Mouse (Mus musculus): ENCODE data around the gene Jsrp1. TPM values are rescaled to one million over a fixed set of nuclear protein-coding genes. Genes with fewer than 3 reads are reported as not detected.
A peak's percentile ranks its signal among the peaks of the same experiment; 100 is the strongest.

Gene Jsrp1
- total RNA-seq (2015; ENCODE audit: low replicate concordance): not detected in 2 replicates
- not detected in 2 replicates for total RNA-seq (2017; ENCODE audit: low replicate concordance)

DNA sequence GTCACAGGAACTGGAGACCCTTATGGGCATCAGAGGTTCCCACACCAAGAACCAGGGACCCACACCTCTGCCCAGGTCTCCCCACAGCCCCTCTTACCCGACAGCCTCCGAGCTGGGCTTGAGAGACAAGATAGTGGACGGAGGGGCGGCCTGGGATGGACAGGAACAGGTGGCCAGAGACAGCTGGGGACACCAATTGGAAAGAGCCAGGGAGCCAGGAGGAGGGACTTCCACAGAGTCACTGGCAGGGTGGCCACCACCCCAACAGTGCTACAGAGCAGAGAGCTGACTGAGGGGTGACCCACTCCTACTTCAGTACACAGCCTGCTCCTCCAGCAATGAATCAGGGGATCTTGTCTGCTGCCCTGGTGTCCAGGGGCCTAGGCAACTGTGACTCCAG is at the start of gene Jsrp1:
TSS of gene Jsrp1 (minus strand) at position 133 of the 400 bp plus-strand sequence.
- 0 out of 2 replicates have a peak, but pooled peaks have one; percentile 9 for ATAC-seq (replicated peaks; ENCODE audit: low FRiP score, poor library complexity, severe bottlenecking)

DNA sequence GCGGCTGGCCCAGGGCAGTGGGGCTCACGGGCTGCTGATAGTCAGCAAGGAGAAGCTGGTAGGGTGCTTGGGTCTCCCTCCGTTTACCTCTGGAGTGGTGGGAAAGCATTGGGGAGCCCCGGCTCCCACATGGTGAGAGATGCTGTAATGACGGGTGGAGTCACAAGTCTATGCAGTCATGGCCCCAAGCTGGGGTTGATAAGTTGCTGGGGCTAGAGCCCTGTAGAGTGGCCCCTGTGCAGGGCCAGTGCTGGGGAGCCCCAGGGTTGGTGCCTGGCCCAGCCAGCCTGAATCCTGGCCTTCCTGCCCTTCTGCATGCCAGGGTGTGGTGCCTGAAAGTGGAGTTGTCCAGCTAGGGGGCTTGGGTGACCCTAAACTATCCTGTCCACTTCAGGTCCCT is 49.0 kb upstream of the Jsrp1 start:
- no peak for ATAC-seq (replicated peaks; ENCODE audit: low FRiP score, poor library complexity, severe bottlenecking)

DNA sequence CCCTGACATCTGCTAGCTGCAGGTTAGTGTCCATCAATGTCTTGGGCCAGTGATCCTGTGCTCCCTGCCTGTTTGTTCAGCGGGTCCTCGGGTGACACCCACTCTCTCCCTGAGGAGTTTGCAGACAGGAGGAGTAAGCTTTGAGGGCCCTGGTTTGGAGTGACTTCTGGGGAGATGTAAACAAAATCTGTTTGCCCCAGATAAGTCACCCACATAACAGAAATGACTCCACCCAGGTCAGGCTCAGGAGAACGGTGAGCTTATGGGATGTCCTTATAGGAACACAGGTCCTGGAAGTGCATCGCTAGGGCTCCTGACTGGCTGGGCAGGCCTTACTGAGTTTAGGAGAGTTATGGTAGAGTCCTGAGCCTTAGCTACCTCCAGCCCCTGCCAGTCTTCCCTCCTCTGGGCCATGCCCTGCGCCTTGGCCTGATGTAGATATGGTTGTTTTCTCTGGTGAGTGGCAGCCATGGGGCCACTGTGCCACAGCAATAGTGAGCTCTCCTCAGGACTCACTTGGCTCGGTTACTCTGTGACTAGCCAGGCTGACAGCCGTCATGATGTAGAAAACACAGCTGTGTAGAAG is 45.1 kb upstream of the Jsrp1 start:
- ATAC-seq (replicated peaks; ENCODE audit: low FRiP score, poor library complexity, severe bottlenecking): peak; percentile 57

DNA sequence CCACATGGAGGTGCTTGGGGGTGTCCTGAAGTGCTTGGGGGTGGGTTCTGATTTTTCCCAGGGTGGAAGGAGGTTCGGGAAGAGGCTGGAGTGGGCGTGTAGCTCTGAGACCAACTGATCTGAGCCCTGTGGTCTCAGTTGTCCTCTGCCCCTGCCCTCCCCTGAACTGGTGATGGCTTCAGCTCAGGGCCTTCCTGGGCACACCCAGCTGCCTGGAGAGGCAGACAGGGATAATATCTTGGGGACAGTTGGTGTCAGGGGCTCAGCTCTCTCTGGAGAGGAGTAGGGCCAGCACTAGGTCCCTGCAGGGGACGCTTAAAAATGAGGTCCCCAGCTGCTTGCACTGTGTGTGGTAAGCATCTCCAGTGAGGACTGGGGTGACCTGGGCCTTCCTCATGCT is 44.5 kb upstream of the Jsrp1 start:
- peak; percentile 35 for ATAC-seq (replicated peaks; ENCODE audit: low FRiP score, poor library complexity, severe bottlenecking)

DNA sequence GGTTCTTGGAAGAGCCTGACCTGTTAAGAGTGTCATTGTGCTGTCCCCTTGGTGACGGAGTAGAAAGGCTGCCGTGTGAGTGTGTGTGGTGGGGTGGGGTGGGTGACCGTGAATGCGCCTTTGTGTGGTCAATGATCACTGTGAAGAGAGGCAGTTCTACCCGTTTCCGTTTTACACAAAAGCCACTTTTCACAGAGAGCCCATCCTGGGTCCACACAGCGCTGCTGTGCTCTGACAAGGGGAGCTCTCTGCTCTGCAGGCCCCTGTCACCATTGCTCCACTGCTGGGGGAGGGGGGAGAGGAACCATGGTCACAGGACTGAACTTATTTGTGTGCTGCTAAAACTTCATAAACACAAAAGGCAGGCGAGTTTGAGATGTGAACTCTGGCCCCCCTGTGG is 44.1 kb upstream of the Jsrp1 start:
- no peak for ATAC-seq (replicated peaks; ENCODE audit: low FRiP score, poor library complexity, severe bottlenecking)

DNA sequence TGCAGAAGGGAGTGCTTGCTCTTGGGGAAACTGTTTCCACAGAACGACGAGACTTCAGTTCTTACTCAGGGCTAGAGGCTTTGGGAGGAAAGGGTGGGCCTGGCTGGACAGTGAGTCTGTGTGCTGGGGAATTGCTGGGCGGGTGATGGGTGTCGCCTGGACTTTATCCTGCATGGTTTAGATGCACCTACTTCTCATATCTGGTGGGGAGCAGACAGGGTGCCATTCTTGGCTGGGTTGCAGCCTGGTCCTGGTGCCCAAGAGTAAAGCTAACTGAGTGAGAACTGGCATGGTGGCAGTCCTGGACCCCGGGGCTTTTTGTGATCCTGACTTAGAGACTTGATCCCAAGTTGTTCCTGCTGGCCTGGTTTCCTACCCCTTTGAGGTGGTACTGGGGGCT is 43.6 kb upstream of the Jsrp1 start:
- peak; percentile 43 for ATAC-seq (replicated peaks; ENCODE audit: low FRiP score, poor library complexity, severe bottlenecking)

DNA sequence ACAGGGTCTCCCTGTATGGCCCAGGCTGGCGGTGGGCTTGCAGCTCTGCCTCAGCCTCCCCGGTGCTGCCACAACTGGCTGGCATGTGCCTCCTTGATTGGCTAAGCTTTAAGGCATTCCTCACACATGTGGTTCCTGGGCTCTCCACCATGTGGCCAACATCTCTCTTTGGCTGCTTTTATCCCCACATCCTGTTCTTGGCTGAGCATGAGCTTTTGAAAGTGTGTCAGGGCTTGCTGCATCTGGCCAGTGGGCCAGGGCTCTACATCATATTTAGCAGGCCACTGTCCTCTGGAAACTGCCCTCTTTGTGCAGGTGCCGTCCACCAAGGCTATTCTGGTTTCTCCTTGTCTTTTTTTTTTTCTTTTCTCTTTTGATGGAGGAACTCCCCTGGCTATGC is 43.0 kb upstream of the Jsrp1 start:
- peak; percentile 20 for ATAC-seq (replicated peaks; ENCODE audit: low FRiP score, poor library complexity, severe bottlenecking)

DNA sequence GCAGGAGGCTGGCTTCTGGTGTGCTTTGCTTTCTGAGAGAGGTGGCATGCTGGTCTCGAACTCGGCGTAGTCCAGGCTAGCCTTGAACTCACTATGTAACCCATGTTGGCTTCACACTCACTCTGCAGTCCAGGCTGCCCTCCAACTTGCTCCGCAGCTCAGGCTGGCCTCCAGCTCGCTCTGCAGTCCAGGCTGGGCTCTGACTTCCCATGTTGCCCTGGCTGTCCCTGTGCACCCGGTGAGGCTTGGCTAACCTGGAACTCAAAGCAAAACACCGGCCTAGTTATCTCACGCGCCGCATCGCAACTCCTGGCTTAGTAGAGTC is 42.4 kb upstream of the Jsrp1 start:
- ATAC-seq (replicated peaks; ENCODE audit: low FRiP score, poor library complexity, severe bottlenecking): 0 out of 2 replicates have a peak, but pooled peaks have one; percentile 0

DNA sequence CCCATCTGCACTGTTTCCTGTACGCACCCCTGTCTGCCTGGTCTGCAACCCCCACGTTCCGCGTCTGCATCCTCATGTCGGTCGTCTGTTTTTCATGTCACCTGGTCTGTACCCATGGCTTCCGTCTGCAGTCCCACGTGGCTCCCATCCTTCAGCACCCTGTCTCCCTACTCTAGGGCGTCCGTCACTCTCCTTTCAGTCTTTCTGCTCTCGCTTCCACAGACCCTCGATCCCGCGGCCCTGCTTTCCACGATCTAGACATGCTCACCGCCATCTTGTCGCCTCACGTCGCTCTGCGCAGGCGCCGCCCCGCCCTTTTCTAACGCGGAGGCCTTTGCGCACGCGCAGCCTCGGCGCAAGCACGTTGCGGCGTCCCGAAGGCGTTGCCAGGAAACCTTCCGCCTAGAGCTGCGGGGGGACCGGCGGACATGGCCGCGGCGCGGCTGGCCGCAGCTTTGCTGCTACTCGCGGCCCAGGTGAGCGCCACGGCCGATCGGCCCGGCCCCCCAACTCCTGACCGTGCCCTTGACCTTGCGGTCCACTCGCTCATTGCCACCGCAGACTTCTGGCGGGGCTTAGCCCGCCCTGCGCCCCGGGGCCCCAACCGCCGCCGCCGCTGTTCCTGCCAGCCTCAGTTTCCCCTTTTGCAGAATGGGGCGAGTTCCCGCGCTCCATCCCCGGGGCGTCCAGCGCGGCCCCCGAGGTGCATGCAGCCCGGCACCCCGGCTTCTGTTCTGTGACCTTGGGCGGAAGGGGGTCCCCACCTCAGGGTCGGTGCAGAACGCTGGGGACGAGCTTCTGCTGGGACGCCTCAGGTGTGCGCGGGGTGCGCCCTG is 41.8 kb upstream of the Jsrp1 start, which contains the start of the genes Lsm7 and Sppl2b:
TSS of gene Lsm7 (minus strand) at position 297 of the 836 bp plus-strand sequence.
TSS of gene Sppl2b (plus strand) at position 363 of the 836 bp plus-strand sequence.
- ATAC-seq (replicated peaks; ENCODE audit: low FRiP score, poor library complexity, severe bottlenecking): peak; percentile 33

DNA sequence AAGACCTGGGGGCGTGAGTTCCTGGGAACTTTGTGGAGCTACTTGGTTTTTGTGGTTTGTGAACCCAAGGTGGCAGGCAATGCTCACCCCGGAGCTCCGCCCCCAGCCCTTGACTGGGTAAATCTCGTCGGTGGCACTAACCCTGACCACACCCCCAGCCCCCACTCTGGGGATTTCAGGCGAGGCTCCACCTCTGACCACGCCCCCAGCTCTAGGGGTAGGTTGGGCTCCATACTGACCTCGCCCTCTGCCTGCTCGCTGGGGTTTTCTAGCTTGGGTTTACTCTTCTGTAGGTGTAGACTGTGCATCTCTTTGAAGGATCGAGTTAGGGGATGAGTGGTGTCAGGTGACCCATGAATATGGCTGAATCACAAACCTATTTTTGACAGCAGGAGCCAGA is 35.3 kb upstream of the Jsrp1 start:
- ATAC-seq (replicated peaks; ENCODE audit: low FRiP score, poor library complexity, severe bottlenecking): peak; percentile 63

DNA sequence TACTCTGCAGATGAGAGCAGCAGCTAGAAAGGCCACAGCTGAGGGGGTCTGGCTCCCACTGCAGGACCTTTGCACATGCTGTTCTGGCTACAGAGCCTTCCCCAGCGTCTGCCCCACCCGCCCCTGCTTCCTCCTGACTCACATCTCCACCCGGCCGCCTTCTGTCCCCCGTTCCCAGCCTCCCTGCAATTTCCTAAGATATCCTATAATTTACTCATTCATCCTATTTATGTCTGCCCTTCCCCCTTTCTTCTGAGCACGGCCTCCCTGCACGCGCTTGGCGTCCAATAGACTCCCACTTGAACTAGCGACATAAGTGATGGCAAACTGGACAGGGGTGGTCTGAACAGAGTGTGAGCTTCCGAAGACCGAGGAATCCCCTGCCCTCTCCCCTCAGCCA is 32.4 kb upstream of the Jsrp1 start:
- no peak for ATAC-seq (replicated peaks; ENCODE audit: low FRiP score, poor library complexity, severe bottlenecking)

DNA sequence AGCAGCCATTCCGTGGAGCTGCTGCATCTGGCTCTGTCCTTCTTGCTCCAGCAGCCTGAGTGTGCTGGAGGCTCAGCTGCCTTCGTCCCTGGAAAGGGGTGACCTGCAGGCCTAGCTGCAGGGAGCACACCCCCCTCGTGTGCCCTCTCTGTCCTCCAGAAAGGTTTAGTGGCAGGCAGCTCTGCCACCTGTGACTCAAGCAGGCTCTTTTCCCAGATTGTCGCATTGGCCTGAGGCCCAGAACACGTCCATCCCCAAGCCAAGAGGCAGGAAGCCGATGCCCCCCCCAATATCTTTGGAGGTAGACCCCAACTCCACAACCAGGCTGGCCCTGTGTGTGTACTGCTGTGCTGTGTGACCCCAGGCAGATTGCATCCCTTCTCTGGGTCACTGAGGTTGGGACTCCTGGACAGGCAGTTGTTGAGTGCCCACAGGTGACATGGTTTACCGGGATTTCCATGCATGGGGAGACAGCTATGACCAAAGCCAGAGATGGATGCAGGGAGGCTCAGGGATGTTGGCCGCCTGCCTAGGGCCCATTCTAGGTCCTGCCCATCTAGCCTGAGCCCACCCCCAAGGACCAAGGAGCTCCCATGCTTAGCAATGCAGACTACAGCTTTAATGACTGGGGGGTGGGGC is 31.9 kb upstream of the Jsrp1 start:
- ATAC-seq (replicated peaks; ENCODE audit: low FRiP score, poor library complexity, severe bottlenecking): no peak

DNA sequence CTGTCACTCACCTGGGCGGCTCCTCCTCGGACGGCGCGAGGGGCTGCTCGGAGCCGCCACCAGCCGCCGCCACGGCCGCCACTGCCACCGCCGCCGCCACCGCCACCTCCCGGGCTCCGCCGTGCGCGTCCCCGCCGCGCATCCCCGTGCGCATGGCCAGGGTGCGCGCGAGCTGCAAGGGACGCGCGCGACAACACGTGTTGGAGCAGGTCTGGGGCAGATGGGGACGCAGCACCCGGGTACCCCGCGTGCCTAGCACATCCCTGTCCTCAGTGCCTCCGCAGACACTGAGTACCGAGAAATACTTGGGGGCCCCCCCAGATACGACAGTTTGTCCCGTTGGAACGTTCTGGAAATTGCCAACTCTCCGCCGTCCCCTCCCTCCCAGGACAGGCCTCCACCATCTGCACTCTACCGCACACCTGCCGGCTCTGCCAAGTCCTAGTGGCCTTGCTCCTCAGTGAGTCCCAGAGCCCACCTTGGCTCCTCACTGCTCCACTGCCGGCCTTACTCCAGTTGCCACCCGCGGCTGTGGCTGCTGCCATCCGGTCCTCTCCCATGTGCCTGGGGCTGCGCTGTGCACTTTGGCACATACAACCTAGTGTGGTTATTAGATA is 30.7 kb upstream of the Jsrp1 start, which contains the start of gene Lingo3:
TSS of gene Lingo3 (minus strand) at position 109 of the 617 bp plus-strand sequence.
- no peak for ATAC-seq (replicated peaks; ENCODE audit: low FRiP score, poor library complexity, severe bottlenecking)

DNA sequence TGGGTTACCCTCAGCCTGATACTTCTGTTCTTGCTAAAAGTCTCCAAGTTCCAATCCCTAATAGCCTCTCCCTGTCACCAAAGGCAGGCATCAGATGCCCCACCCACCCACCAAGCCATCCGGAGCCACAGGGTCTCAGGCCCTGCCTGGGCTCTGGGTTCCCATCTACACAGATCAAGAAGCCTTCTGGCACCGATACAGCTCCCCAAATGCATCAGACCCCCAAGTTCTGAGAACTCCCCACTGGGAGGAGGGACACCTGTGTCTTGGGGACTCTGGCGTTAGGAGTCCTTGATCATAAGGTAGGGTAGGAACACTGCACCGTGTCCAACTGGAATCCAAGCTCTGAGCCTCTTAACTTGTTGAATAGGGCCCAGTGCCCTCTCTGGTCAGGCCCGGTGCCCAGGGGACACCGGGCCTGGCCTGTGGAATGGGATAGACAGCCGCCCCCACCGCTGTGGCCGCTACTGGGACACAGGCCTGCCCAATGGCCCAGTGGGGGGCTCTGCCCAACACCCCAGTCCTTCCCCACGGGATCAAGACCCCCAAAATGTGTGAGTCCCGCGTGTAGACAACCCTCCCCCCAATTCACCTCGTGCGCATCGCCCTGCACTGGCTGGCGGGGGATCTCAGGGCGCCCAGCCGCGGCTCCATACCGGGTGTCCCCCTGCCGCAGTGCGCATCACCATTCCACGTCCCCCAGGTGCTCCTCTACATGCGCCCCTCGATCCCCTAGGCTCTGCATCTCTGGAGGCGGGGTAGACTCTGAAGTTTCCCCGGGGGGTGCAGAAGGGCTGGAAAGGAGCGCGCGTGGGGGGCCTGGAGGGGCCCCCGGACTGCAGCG is 30.0 kb upstream of the Jsrp1 start:
- no peak for ATAC-seq (replicated peaks; ENCODE audit: low FRiP score, poor library complexity, severe bottlenecking)

DNA sequence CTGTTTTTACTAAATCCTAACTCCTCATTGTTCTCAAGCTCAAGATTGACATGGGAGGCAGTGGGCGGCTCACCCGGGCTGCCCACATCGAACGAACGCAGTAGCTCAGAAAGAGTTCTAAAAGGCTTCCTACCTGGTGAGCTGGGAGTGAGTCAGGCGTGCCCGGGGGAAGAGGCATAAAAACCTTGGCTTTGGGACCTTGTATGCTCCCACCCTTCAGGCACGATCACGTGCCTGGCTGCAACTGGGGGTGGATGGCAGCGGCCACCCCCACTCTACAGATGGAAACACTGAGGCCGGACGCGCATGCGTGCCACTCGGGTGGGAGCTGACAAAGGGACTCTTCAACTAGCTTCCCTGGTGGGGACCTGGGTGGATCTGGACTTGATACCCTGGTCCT is 29.0 kb upstream of the Jsrp1 start:
- ATAC-seq (replicated peaks; ENCODE audit: low FRiP score, poor library complexity, severe bottlenecking): no peak

DNA sequence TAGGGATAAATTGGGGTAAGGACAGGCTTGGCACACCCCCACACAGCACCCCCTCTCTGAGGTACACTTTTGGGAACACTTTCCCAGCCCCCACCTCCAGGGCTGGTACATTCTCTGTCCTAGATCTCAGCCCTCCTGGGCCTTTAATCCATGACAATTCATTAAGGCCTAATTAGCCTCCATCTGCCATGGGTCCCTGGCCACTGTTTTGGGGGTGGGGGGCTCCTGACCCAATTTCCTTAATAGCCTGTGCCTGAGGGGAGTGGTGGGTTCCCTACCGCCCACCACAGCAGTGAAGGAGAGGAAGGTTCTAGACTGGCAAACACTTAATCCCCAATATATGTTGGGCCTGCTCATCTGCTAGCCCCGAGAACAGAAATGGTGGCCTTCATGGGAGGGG is 28.4 kb upstream of the Jsrp1 start:
- no peak for ATAC-seq (replicated peaks; ENCODE audit: low FRiP score, poor library complexity, severe bottlenecking)

DNA sequence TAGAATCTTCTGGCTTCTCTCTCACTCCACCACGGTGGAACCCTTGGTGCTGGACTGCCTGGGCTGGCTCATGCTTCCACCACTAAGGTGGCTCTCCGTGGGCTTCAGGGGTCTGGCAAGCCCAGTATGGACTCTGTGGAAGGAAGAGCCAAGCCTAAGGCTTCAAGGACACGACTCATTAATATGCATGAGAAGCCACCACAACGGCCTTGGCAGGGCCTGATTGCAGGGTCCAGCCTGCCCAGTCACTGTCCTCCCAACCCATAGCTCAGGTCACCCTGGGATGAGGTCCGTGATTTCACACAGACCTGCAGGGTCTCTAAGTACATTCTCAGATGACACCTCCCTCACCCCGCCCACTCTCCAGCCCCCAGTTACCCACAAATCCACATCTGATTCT is 26.6 kb upstream of the Jsrp1 start:
- no peak for ATAC-seq (replicated peaks; ENCODE audit: low FRiP score, poor library complexity, severe bottlenecking)

DNA sequence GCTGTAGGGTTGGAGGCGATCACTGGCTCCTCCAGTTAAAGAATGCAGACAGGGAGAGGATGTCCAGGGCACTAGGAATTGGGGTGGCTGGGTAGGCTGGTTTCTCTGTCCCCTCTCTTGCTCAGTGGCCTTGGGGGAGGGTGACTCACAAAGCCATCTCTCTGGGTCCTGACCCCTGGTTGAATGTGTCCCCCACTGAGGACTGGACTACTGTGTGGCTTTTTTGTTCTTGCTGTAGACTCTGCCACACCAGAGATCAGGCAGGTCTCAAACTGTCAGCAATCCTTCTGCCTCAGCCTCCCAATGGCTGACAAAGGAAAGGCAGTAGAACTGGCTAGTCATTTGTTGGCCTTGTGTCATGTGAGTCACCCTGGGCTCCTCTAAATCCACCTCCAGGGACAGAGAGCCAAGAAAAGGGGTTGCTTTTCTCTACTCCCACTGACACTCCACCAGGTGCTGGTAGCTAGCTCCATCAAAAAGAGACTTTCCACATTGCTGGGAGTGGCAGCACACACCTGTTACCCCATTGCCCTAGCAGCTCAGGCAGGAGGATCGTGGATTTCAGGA is 25.1 kb upstream of the Jsrp1 start:
- no peak for ATAC-seq (replicated peaks; ENCODE audit: low FRiP score, poor library complexity, severe bottlenecking)

DNA sequence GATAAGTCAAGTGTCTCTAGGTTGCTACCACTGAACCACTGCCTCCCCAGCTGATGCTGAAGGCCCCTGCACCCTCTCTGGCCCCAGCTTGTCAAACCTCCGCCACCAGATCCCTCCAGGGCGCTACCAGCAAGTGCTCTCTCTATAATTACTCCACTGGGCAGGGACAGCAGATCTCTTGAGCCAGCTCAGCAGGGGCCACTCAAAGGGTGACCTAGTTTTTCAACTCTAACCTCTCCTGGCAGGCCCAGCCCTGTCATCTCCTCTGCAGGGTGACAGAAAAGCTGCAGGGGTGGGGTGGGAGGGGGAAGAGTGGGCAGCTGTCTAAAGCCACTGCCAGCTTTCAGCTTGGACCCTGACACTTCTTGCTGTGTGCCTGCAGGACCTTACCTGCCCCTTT is 24.5 kb upstream of the Jsrp1 start:
- no peak for ATAC-seq (replicated peaks; ENCODE audit: low FRiP score, poor library complexity, severe bottlenecking)
